Mouse (Mus musculus) frontal cortex, postnatal 10 days (tissue): Measurements from ENCODE around the gene Suv39h1.
"Not testable (repeated sequence)": the region's sequence is repeated elsewhere in the genome, so short reads cannot be mapped to it uniquely, and the experiment has no call there.

Experiments
- DNase-seq, 2 experiments: peaks; one replicate each; pipeline ENCODE4 v3.0.0; 2022; ENCODE audit warnings: low spot score in 2 of 2, mixed read lengths in 1 of 2

Suv39h1 gene

GRCm38 (mm10) chrX:8026811-8027210 lies 47.7 kb downstream of the Suv39h1 start:
- DNase-seq = no peak

- no peak for DNase-seq
Measured at GRCm38 (mm10) chrX:8024795-8025194, 49.8 kb downstream of the Suv39h1 start.

- no peak for DNase-seq
Measured at GRCm38 (mm10) chrX:8020111-8020778, 54.3 kb downstream of the Suv39h1 start.

GRCm38 (mm10) chrX:8018286-8018685 lies 56.3 kb downstream of the Suv39h1 start, which contains the start of gene Glod5:
Gene Glod5, minus strand, starts transcription at chrX:8018492.
- DNase-seq = no peak

GRCm38 (mm10) chrX:8017142-8017541 lies 57.4 kb downstream of the Suv39h1 start:
- DNase-seq = no peak

DNA sequence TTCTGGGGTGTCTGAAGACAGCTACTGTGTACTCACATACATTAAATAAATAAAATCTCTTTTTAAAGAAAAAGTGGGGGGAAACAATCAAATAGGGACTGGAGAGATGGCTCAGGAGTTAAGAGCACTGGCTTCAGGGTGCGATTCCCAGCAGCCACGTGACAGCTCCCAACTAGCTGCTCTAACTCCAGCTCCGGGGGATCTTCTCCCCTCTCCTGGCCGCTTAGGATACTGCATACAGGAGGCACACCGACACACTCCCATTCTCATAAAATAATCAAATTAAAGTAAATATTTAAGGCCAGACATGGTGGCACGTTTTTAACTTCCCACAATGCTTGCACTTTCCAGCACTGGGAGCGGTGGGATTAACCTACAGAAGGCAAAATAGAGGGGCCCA lies 58.9 kb downstream of the Suv39h1 start:
- DNase-seq = not testable (repeated sequence)

- DNase-seq = no peak
Measured at GRCm38 (mm10) chrX:8013569-8014314, 60.8 kb downstream of the Suv39h1 start.

- no peak for DNase-seq
Measured at GRCm38 (mm10) chrX:8013157-8013556, 61.4 kb downstream of the Suv39h1 start.
